Mouse (Mus musculus) MEL (cell line): ENCODE data around the gene Gja1. TPM values are rescaled to one million over a fixed set of nuclear protein-coding genes. Genes with fewer than 3 reads are reported as not detected.

Experiments
- polyA plus RNA-seq, 2 experiments: library from polyadenylated mRNA; stranded (reverse) in 1 of 2; unstranded in 1 of 2; fragments of >175 nt in 1 of 2; fragments of >200 nt in 1 of 2; gene quantifications; 2 replicates each; pipeline versions ENCODE4 v1.2.1 to v1.2.4; 2012; ENCODE audit warnings: low replicate concordance in 2 of 2, low read depth in 1 of 2; ENCODE audit not compliant: insufficient read length in 2 of 2, insufficient read depth in 1 of 2, missing spikeins in 1 of 2
- total RNA-seq: library from RNA; depleted of rRNA; stranded (reverse); fragments of 300-350 nt; gene quantifications from 2 replicates; pipeline ENCODE4 v1.2.3, GENCODE M21; 2012; rRNA removed

The Gja1 gene
- total and polyA plus RNA-seq, 3 experiments: not detected

Other genes with a start within 250 kb of the Gja1 start
- gene Tbc1d32, start 148.6 kb upstream of the Gja1 start, total RNA-seq: not detected in 2 replicates
- gene Tbc1d32, start 148.6 kb upstream of the Gja1 start, polyA plus RNA-seq: not detected